Mouse (Mus musculus) c-Kit-positive CD71-positive TER-119-positive erythroid progenitor cells, embryonic 14.5 days (primary cell): ENCODE results near the gene Fzd4.

Experiments
- DNase-seq: peaks from one replicate; pipeline ENCODE4 v3.0.0-alpha.2; 2013; ENCODE audit warnings: low spot score

Fzd4 gene

GRCm38 (mm10) chr7:89404081-89404733 is at the start of gene Fzd4, which contains the start of gene Tmem135:
TSS of gene Fzd4 (plus strand) at chr7:89404355.
TSS of gene Tmem135 (minus strand) at chr7:89404222.
- DNase-seq: peak; percentile 74

GRCm38 (mm10) chr7:89355519-89356255 is 48.5 kb upstream of the Fzd4 start:
- DNase-seq: no peak

DNA sequence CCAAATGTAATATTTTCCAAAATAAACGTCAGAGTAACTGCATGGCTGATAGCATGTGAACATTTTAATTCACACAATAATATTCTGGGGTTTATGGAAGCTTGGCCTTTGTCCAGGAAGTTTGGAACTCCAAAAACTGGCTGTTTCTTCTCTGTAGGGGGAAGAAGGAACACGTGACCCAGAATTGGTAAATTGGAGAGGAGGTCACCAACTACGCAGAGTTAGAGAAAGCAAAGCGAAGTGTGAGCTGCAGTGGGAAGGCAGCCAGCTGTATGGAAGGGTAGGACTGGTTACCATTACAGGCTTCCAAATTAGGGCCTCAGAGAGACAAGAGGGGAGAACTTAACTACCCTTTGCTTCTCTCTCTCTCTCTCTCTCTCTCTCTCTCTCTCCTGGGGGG is 47.8 kb upstream of the Fzd4 start:
- DNase-seq: no peak

GRCm38 (mm10) chr7:89363975-89364374 is 40.2 kb upstream of the Fzd4 start:
- no peak for DNase-seq

DNA sequence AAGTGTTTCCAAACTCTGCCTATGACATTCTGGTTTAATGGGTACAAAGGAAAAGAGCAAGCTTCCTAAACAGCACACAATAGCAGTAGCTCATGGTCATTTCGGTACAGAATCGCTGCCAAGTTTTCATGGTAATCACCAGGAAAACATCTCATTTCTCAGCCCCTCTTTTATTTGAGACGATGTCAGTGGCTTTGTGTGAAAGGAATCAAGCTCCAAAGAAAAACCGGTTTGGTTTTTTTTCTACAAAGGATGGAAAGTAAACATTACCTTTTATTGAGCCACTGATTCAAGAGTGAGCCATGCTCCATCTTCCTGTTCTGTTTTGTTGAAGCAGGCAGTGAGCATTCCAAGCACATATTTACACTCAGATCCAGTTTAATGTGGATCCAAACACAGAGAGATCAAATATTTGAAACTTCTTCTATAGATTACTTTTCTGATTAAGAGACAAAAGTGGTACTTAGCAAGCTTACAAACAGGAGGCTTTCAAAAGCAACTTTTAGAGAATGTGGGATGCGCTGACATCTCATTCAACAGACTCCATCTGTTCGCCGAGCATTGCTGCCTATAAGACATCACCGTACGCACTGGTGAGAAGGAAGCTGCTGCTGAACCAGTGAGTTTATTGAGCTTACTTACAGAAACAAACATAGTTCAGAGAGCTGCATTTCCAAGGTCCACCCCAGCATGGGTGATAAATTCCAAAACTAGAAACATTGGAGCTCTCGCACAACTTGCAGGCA is 38.8 kb upstream of the Fzd4 start:
- no peak for DNase-seq

DNA sequence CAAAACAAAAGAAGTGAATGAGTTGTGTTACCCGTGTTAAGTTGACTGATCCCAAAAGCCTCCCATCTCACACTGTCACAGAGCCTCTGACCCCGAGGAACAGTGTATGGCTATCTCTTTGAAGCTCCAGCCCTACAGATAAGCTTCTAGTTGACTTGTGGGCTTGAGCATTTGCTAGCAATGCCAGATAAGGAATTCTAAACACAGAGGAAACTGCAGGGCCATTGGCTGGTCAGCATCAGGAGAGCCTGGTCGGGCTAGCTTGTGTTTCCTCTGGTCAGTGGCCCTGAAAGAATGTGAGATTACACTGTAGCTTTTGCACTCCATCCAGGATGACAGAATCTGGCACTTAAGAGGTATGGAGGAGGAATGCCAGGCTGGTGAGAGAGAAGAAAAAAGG is 36.5 kb upstream of the Fzd4 start:
- DNase-seq: peak; percentile 3

DNA sequence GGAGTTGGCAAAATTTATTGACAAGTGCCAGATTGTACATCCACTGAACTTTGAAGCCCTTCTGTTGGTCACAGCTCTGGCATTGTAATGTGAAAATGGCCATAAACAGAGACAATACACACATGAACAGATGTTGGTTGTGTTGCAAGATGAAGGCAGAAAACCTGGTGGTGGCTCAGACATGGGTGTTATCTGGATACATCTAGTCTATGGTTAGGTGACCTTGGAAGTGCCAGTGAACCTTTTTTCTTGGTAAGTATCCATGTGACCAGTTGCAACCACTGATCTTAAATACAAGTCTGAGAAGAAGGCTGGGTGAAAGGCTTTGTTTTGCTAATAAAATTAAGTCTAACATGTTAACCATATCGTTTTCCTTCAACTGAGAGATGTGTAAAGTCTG is 34.1 kb upstream of the Fzd4 start:
- DNase-seq: no peak

DNA sequence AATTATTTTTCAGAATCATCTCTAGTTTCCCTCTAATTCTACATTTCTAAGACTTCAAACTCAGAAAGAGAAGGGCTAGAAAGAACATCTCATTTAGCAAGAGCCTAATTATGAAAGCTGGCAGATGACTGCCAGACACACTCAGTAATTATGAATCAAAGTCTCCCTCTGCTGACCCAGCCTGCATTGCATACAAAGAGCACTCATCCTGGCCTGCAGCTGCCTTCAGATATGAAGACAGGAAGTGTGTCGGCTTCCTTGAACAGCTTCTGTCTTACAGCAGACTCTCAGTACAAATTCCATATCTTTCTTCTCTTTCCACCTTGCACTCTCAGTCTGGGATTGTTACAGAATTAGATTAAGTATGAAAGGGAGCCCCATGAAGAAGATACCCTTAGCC is 33.2 kb upstream of the Fzd4 start:
- DNase-seq: no peak

GRCm38 (mm10) chr7:89371623-89372295 is 32.4 kb upstream of the Fzd4 start:
- DNase-seq: no peak

DNA sequence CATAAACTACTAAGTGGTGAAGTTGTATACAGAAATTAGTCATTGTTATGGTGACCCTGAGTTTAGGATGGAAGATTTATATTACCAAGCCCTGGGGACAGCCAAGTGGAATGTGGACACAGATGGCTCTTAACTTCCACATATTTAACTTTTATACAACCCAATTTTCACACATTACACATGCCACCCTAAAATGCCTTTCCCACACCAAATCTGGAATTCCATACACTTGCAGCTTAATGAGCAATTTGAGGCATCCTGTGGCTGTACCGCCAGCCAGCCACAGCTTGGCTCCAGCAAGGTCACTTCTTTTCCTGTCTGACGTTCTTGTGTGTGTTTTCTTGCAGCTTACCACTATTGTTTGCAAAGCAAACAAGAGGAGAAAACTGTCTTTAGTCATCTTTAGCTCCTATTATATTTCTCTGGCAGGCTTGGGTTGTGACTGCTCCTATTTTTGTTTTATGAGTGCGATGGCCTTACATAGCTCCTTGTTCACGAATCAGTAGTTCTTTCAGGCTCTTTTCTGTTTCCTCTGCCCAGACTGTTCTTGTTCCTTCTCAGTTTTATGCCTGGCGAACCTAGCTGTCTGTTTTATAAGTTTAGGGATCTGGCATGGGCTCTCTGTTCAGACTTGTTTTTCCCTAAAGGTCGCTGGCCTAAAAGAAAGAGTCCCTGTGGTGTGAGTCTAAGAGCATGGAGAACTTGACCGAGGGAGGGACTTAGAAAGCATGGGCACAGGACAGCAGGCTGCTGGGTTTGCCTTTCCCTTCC is 23.0 kb upstream of the Fzd4 start:
- no peak for DNase-seq

DNA sequence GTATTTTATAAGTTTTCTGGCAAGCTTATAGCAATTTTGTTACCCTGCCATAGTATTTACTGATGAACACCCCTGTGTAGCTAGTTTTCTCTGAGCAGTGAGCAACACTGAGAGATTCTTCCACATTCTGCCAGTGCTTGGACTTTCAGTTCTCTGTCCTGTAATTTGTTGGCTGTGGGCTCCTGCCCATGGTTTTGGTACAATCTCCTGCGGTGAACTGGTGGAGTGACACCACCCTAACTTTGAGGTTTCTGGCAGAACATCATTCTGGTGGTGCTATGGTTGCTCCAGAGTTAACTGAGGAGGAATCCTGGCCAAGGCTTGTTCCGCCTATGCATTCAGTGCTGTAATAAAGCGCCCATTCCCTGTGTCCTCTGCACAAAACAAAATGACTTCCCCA is 21.3 kb upstream of the Fzd4 start:
- no peak for DNase-seq

DNA sequence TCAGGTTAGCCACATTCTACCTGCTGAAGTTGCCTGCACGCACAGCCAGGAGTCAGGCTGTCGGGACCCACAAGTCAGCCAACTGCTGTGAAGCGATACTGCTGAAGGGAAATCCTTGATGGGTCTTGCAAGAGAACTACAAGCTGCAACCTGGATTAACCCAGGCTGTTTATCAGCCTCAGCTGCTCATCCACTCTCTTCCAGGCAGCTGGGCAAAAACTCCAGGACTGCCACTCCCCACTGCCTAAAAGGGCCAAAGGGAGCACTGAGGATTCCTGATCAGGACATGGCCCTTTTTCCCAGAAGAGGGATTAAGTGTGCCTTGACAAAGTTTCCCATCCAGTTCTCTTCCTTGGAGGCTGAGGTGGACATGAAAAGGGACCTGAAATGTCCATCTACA is 15.2 kb upstream of the Fzd4 start:
- no peak for DNase-seq

- no peak for DNase-seq
Observed at GRCm38 (mm10) chr7:89390660-89391059, 13.5 kb upstream of the Fzd4 start.

GRCm38 (mm10) chr7:89391281-89391680 is 12.9 kb upstream of the Fzd4 start:
- no peak for DNase-seq

DNA sequence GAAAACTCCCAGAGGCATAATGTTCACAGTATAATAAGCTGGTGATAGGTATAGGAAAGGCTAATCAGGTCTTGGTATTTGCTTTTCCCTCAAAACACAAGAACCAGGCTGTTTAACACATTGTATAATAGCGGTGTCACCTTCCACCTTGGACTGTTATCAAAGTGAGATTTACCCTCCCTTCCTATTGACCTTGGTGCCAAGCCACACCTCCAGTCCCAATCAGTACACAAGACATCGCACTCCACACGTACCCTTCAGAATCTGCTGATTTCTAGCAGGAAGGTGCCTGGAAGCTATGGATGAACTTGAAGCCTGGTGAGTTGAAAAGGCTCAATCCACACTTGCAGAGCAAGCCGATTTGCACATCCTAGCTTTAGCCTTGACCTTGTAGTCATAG is 12.3 kb upstream of the Fzd4 start:
- DNase-seq: no peak

- no peak for DNase-seq
Observed at GRCm38 (mm10) chr7:89392388-89392787, 11.8 kb upstream of the Fzd4 start.

- no peak for DNase-seq
Observed at GRCm38 (mm10) chr7:89392825-89393224, 11.3 kb upstream of the Fzd4 start.

GRCm38 (mm10) chr7:89395399-89395798 is 8.8 kb upstream of the Fzd4 start:
- DNase-seq: no peak

DNA sequence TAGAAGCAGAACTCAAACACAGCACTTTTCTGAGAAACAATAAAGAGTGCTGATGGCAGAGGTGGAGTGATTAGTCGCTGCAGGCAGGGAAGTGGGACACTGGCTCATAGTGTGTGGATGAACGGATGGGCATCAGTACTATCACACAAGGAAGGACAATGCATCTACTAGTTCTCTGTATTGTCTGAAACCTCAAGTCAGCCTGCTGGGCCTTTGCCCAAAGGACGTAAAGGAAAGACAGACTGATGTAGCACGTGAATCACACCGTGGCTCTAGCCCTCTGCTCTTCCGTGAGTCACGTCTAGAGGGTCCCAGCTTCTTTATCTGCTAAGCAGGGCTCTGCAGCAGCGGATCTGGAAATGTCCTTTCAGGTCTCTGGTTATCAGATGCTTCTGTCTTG is 7.8 kb upstream of the Fzd4 start:
- DNase-seq: no peak

DNA sequence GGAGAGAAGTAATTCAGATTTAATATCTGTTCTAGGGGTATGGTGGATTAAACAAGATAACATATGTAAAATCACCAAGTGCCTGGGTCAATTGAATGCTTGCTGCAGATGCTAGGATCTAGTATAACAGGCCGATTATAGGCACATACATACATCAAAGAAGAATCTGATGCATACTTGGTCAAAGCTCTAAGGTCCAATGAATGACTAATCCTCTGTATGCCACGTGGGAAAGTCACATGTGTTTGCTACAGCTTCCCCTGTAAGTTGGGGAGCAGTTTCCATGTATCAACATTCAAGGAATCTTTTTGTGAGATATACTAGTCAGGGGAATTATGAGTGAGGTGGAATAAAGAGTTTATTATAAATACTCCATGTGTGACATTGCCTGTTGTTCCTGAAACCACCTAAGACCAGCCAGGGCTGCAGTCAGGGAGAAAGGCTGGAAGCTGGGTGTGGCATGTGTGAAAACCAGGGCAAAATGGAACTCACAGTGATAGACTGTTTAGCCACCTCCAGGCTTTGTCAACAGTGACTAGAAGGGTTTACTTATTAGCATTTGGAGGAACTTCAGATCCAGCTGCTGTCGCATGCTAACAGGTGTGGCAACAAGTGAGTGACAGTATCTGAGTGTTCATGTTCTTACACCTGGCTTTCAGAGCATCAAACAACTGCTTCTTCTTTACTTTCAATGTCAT is 6.2 kb upstream of the Fzd4 start:
- no peak for DNase-seq

- DNase-seq: no peak
Observed at GRCm38 (mm10) chr7:89400721-89401120, 3.4 kb upstream of the Fzd4 start.
